Mouse (Mus musculus) brain, embryonic 14.5 days (tissue): ENCODE data around the gene Sbf2.

Source experiments
- CTCF ChIP-seq: fragments of 200-500 bp; IDR thresholded peaks from 2 replicates; pipeline ENCODE4 v1.5.1; 2012; ENCODE audit warnings: inconsistent platforms, mild to moderate bottlenecking, moderate library complexity, borderline replicate concordance; ENCODE audit not compliant: insufficient read depth, insufficient read length; ENCODE audit errors: extremely low read depth
- POLR2A ChIP-seq: fragments of 200-500 bp; IDR thresholded peaks from 2 replicates; pipeline ENCODE4 v1.6.1; 2012; ENCODE audit warnings: mild to moderate bottlenecking, inconsistent platforms, borderline replicate concordance; ENCODE audit not compliant: poor library complexity, insufficient read depth, insufficient read length, severe bottlenecking; ENCODE audit errors: extremely low read depth

DNA sequence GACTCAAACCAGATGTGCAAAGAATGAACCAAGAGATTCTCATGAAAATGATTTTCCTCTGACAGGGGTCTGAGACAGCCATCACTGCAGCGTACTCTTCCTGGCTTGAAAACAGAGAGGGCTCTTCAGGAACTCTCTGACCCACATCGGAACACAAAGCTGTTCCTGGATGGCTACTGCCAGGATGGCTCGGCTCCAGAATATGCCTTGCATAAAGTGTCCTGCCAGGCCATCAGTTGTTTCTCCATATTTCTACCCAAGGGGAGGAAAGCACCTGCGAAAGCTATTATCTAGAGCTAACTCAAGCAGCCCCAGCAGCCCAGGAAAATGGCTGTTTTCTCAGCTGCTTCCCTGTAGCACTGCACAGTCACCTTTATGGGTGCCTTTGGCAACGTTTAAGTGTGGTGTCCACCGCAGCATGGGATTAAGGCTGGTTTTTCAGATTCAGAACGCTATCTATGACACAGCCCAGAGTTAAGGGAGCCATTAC, 300.3 kb downstream of the Sbf2 start:
- TF ChIP-seq CTCF (no peak), POLR2A (no peak)
